Mouse (Mus musculus) CH12F3 (cell line): ENCODE measurements around the gene Cox6b2.
"Not testable (repeated sequence)": the region's sequence is repeated elsewhere in the genome, so short reads cannot be mapped to it uniquely, and the experiment has no call there.

Experiments used
- in situ Hi-C: fragments of 300-500 bp; cut with MboI; formaldehyde crosslinking; loops from 2 replicates; pipeline ENCODE4 v1.14.3; 2020; ENCODE audit warnings: low sequenced_read_pairs

Gene Cox6b2

DNA sequence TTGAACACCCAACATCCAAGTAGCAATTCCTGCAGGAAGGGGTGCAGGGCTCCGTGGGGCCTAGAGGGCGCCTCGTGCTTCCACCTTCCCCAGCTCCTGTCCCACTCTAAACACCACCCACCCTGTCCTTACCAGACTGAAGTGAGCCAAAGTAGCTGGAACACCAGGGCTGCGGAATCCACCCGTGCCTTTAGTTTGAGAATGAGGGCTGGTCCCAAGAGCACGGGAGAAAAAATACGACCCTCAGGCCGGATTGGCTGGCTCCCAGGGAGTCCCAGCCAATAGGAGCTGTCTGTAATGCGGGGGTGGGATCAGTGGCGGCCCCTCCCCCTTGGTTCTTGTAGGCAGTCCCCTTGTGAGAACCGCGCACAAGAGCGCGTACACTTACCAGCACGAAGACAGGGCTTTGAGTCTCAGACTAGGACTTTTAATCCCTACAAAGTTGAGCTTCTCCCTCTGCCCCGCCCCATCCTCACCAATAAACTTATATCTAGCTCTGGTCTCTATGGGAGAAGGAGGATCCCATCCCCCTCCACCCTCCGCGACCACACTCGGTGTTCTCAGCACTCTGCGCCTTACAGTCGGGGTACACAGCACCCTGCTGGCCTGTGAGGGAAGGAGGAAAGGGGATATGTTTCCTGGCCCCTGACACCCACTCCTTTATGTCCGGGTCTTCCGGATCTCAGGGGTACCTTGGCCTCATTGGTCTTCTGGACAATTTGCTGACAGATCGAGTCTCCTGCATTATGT, at the start of gene Cox6b2:
Gene Cox6b2, minus strand, starts transcription at position 274 of the 750 bp plus-strand sequence.
- in situ Hi-C loops, result no loop called here

DNA sequence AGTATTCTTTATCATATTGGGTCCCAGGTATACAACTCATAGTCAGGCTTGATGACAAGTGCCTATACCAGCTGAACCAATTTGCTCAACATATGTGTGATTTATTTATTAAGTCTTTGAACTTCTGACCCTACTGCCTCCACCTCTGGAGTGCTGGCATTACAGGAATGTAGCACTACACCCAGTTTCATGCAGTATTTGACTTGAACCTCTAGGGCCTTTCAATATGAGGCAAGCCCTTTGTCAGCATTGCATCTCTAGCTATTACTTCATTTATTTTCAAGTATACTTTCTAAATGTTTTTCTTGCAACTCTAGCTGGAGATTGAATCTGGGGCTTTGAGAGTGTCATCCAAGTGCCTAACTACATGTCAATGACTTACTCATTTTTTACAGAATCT, 49.4 kb upstream of the Cox6b2 start:
- in situ Hi-C loops, result no loop called here

DNA sequence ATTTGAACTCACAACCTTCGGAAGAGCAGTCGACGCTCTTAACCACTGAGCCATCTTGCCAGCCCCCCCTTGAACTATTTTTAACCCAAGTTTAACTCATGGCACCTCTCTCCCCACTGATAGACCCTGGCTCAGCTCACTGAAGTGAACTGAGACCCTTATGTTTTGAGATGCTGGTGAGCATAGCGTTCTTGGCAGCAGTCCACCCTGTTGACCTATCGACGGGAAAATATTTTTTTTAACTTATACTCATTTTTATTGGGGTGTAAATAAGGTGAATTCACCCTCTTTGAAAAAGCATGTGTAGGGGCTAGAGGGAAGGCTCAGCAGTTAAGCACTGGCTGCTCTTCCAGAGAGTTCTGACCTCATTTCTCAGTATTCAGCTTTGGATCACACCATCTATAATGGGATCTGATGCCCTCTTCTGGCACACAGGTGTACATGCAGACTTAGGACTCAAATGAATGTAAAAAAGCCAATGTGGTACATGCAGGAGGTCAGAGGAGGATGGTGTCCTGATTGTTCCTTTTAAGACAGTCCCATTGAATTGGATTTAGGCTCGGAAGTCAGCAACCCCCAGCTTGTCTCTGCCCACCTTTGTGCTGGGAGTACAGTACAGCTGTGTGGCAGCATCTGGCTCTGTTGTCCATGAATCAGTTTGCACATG, 43.0 kb upstream of the Cox6b2 start:
- in situ Hi-C loops, result no loop called here

DNA sequence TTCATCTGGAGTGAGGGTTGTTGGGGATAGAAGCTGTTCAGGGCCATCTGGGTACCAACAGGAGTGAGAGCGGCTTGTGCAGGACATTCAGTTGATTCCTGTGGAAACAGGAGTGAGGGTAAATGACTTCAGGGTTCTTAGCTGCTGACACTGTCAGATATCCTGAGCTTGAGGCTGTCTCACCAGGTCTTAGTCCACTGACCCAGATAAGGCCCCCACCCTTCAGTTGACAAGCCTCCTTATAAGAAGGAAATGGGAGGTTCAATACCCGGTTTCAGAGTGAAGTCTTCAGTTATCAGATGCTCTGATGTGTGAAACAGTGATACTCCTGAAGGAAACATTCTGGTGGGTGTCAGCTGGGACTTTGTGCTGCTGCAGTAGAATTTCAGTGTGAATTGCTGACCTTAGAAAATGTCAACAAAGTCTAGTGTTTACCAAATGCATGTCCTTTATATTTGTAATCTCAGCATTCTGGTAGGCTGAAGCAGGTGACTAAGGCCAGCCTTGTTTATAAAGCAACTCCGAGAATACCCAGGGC, 41.8 kb upstream of the Cox6b2 start:
- in situ Hi-C loops, result no loop called here

DNA sequence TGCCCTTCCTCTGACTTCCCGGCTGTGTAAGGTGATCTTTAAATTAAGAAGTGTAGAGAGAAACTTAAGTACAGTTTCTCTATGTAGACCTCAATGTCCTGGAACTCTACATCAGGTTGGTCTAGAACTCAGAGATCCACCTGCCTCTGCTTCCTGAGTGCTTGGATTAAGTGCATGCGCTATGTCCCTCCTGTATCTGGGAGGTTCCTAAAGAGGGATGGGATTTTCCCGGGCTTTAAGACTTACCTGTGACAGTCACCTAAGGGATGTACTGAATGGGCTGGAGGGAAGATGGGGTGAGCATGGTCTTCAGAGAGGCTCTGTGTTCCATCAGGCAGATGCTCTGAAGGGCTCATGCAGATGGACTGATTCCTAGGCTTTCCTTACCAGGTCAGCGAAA, 40.8 kb upstream of the Cox6b2 start:
- in situ Hi-C loops, result no loop called here

DNA sequence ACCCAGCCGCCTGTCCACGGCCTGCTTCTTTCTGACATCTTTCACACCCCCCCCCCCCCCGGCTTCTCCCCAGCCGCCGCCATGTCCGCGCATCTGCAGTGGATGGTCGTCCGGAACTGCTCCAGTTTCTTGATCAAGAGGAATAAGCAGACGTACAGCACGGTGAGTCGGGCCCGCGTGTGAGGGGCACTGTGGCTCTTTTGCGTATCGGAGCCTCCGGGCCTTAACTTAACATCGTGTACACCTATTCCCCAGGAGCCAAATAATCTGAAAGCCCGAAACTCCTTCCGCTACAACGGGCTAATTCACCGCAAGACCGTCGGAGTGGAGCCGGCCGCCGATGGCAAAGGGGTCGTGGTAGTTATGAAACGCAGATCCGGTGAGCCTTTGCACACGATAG, 40.4 kb upstream of the Cox6b2 start:
- in situ Hi-C loops, result not testable (repeated sequence)

DNA sequence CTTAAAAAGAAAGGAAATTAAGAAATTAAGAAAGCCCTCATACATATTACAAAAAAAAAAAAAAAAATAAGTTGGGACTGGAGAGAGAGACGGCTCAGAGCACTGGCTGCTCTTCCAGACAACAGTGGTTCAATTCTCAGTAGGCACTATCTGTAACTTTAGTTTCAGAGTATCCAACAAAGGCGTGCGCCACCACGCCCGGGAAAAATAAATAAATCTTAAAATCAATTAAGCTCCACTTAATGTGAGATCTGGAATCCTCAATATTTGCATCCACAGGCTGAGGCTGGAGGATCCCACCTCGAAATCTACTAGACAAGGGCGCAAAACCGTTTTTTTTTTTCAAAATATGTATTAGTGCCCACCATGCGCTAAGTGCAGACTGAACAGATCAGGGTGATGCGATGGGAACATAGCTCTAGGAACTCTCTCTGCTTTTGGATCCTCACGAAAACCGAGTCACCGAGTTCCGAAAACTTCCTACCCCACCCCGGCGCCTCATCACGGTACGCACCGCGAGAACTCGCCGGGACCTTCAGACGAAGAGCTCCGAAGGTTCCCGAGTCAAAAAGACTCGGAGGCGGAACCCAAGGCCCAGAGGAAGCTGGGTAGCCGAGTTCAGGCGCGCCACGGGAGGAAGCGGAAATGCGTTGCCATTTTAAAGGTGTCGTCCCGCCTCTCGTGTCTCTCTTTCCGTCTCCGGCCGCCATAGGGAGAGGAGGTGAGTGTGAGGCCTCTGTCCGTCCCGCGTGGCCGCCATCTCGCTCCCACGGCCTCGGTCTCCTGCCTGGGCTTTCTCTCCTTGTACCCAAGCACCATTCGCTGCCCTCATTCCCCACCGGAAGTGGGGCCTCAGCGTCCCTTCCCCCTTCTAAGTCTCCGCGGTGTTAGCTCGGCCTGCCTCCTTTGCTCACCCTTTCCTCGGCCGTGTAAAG, 39.7 kb upstream of the Cox6b2 start, which contains the start of gene Rpl28:
Gene Rpl28, plus strand, starts transcription at position 597 of the 935 bp plus-strand sequence.
- in situ Hi-C loops, result no loop called here

DNA sequence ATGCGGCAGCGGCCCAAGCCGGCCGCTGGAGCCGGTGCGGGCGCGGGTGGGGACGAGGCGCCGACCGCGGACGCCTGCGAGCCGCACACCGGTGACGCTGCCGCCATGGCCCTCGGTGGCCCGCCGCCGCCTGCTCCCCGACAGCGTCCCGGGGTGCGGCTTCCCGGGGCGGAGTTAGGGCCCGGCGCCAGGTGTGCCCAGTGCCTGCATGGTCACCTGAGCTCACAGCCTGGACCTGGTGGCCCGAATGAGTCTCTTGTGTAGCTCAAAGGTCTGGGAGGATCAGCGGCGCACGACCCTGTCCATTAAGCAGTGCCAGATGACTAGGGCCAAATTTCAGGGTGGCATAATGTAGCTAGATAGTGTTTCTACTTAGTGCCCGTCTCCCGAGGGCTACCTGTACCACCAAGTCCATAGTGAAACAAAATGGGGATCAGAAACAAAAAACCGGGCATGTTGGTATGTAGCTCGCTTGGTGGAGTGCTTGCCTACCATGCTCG, 36.6 kb upstream of the Cox6b2 start, which contains the start of gene Tmem238:
Gene Tmem238, minus strand, starts transcription at position 221 of the 500 bp plus-strand sequence.
- in situ Hi-C loops, result no loop called here

DNA sequence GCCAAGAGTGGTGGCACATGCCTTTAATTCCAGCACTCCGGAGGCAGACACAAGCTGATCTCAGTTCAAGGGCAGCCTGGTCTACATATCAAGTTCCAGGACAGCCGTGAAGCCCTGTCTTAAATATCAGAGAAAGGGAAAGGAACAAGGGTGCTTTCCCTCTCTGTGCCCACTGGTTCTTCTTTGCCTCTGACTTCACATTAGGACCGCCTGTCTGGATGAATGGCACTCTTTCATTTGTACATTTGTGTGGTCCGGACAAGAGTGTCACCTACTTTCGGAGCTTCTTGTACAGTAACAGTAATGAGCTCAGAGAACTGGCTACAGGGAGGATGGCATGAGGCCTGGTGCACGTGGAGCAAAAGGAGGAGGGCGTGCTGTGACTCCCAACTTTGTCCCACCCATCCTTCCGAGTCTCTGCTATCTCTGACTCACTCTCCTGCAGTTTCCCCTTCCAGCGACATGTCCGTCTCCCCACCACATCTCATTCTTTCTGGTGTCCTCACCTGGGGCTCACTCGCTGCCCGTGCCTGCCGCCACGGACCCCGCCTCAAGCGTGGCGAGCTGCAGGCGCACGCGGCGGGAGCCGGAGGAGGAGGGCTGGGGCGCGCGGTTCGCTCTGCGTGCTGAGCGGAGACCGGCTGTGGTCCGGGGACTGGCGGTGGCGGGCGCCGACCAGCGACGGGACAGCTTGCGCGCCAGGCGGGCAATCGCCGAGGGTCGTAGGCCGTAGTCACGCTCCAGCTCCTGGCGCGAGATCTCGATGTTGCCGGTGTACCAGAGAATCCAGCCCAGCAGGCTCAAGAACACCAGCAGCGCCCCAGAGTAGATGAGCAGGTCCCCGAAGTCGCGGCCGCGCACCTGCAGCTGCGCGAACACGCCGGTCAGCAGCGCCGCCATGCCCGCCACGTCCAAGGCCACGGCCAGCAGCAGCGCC, 35.9 kb upstream of the Cox6b2 start:
- in situ Hi-C loops, result no loop called here

DNA sequence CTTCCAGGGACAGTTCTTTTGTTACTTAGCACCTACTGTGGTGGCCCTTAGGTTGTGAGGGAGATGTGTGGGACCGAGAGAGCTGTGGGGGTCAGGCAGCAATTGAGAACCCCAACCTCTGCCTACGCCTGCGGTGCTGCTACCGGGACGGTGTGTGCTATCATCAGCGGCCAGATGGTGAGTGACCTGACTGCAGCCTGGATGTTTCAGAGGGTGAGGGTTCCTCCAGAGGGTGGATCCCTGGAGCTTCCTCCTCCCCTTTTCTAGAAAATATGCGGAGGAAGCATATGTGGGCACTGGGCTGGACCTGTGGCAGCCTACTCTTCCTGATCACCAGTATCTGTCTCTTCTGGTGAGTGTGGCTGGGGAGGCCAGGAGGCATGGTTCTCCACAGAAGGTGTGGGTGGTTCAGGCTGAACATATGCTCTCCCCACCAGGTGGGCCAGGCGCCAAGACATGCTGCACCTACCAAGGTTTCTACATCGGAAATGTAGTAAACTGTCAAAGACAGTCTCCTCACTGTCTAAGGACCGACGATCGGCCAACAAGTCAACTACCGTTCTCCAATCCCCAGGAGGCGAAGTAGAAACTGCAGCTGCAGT, 30.9 kb upstream of the Cox6b2 start:
- in situ Hi-C loops, result no loop called here

DNA sequence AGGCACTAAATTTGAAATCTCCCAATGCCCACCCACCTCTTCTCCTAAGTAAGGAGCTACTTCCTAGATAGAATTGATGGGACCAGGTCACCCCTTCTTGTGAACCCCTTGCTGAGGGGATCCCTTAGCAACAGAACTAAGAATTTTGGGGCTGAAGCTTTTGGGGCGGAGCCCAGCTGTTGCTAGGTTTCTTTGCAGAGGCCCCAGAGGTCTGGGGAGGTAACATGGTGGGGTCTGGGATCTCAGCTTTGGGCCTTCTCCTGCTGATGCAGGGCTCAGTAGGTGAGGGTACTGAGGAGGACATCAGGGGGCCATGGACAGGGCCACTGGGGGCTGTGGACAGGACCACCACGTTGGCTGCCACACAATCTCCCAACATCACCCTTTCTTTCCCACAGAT, 29.9 kb upstream of the Cox6b2 start, which contains the start of the genes Il11 and Tmem190:
Gene Il11, minus strand, starts transcription at position 101 of the 400 bp plus-strand sequence.
Gene Tmem190, plus strand, starts transcription at position 179 of the 400 bp plus-strand sequence.
- in situ Hi-C loops, result no loop called here

DNA sequence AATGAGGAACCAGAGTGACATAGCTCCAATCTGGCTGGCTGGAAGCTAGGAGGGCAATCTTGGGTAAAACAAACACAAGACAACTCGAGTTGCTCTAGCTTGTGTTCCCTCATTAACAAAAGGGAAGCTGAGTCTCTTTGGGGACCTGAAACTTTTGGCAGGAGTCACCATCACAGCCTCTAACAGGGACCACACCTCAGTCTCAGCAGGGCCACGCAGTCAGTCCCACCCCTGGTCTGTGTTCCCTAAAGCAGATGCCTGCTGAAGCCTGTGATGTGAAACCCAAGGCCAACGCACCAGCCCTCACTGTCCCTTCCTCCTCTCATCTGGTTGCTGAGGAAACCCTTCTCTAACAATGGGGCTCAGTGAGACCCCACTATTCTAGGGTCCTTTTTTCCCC, 29.2 kb upstream of the Cox6b2 start:
- in situ Hi-C loops, result no loop called here

DNA sequence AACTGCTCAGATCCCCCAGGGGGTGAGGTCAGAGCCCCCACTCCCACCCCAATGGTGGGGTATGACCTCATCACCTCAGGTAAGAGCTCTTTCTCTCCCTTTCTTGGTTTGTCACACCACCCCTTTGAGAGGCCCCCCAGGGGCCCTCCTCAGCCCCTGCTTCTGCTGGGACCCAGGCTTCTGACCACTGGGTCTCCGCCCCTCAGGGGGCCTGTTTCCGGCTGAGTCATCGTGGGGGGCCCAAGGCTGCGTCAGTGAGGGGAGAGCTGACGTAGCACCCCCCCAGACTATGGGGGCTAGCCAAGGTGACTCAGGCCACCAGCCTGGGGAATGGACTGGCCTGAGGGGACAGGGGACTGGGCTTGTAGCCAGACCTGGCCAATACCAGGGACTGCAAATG, 27.0 kb upstream of the Cox6b2 start:
- in situ Hi-C loops, result no loop called here

DNA sequence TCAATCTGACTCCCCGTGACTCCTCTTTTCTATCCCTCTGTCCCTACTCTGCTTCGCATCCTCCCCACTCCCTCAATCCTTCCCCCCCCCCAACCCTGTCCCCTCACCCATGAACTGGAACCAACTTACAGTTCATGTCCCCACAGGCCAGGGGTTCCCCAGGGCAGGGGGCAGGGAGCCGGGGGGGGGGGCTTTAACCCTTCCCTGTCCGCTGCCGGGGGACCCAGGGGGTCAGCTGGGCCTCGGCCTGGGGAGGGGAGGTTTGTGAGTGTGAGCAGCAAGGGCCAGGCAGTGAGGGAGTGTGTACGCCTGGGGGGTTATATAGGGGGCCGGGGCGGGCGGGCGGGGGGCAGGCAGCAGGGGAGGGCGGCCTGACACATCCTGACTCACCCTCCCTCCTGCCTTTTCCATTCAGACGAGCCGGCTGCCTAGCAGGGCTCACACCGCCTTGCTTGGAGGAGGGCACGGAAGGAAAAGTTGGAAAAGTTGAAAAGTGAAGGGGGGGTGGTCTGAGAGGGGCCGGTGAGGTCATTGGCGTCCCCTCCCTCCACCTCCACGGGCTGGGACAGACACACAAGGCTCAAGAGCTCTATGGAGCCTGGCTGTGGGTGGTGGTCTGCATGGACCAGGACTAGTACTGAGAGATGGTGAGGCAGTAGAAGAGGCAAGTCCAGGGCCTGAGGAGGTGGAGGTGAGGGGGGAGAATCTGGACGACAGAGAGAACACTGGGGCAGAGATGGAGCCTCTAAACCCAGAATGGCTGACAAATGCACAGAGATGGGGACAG, 25.1 kb upstream of the Cox6b2 start:
- in situ Hi-C loops, result no loop called here

DNA sequence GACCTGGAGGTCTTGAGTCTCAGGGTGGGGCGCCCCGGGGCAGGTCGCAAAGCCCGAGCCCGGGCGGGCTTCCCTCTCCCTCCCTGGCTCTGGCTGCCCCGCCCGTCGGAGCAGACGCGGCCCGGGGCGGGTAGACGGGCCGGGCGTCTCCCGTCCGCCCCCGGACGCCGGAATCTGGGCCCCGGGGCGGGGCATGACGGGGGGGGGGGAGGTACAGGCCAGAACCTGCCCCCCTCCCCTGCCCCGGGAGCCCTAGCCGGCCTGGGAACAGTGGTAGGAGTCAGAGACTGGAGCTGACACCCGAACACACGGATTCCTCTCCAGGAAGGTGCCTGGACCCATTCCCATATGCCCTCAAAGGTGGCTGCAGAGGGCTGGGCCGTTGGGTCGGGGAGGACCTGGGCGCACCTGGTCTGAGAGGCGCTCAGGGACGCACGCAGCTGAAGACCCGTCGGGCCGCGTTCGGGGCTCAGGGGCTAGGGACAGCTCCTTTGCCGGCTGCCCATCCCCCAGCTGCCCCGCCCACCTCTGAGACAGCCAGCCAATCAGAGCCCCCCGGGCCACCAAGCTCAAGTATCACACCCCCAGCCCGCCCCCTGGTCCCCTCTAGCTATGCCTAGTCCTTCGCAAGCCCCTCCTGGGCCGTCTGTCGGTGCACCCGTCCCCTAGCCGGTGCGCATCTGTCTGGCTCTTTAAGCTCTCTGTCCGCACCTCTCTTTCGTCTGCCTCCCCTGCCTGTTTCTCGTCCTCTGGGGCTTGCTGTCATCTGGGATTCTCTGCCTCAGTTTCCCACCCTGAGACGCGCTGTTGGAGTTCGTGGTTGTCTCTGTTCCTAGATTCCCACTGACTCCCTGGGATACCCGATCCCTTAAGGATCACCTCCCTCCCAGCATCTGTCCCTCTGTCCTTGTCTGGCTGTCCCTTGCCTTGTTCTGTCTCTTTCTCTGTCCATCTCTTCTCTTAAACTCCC, 24.3 kb upstream of the Cox6b2 start:
- in situ Hi-C loops, result no loop called here

DNA sequence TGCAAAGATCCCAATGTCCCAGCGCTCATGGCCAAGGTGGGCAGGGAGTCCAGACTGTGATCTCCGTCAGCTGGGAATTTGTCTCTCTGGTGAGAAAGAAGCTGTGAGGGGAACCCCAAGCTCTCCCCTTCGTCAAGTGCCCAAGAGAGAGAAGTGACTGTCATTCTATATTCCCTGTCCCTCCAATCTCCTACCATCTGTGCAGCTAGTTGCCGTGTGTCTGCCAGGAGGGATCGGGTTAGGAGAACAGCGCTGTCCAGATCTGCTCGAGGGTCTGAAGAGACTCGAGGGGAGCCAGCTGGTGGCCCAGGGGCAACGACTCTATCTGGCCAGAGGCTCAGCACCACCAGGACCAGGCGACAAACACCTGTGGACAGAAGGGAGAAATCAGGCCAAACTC, 23.2 kb upstream of the Cox6b2 start:
- in situ Hi-C loops, result no loop called here

DNA sequence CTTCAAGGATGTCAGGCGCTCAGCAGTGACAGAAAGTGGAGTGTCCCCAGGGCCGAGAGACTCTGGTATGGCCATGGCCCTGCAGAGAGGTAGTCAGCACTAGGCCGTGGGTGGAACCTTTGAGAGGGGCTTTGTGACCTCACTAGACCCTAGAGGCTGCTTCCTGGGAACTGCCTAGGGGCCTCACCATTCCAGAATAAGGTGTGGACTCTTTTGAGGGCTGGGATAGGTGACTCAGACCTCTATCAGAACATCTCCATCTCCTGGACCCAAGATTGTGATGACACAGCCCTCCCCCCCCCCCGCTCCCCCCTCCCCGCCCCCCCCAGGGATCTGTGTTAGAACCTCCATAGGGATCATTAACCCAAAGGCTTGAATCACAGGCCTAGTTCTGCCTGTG, 18.3 kb upstream of the Cox6b2 start, which contains the start of gene Fam71e2:
Gene Fam71e2, minus strand, starts transcription at position 101 of the 400 bp plus-strand sequence.
- in situ Hi-C loops, result no loop called here
